Mouse (Mus musculus) liver, adult 2 months (tissue): ENCODE results near the gene Abca9. TPM values are rescaled to one million over a fixed set of nuclear protein-coding genes. Genes with fewer than 3 reads are reported as not detected.
A peak's percentile ranks its signal among the peaks of the same experiment; 100 is the strongest.

Experiments used
- DNase-seq: peaks from one replicate; pipeline ENCODE4 v3.0.0-alpha.2; 2011; ENCODE audit warnings: low read depth, low spot score; ENCODE audit errors: extremely low read depth
- H3K27ac ChIP-seq: fragments of 200-500 bp; replicated peaks from 2 replicates; pipeline ENCODE4 v1.5.1; 2012; ENCODE audit warnings: low read depth, mild to moderate bottlenecking, control low read depth, inconsistent platforms, low read length; ENCODE audit not compliant: insufficient read depth
- H3K27me3 ChIP-seq: fragments of 200-500 bp; 2 replicates; pipeline ENCODE4 v1.6.1; 2012; ENCODE audit warnings: mild to moderate bottlenecking, moderate library complexity, low read length, inconsistent platforms; ENCODE audit not compliant: control insufficient read depth, insufficient read depth
- H3K36me3 ChIP-seq: fragments of 200-500 bp; 2 replicates; pipeline ENCODE4 v1.6.1; 2012; ENCODE audit warnings: low read length, inconsistent platforms; ENCODE audit not compliant: control insufficient read depth, insufficient read depth
- H3K4me1 ChIP-seq: fragments of 200-500 bp; 2 replicates; pipeline ENCODE4 v1.6.1; 2011; ENCODE audit warnings: low read length; ENCODE audit not compliant: control insufficient read depth, insufficient read depth
- H3K4me3 ChIP-seq: fragments of 200-500 bp; 2 replicates; pipeline ENCODE4 v1.5.1; 2011; ENCODE audit warnings: low read depth, mild to moderate bottlenecking, control low read depth, low read length, moderate library complexity; ENCODE audit not compliant: insufficient read depth
- H3K79me2 ChIP-seq: fragments of 200-500 bp; 2 replicates; pipeline ENCODE4 v1.6.1; 2012; ENCODE audit warnings: inconsistent platforms, mild to moderate bottlenecking, low read length, moderate library complexity; ENCODE audit not compliant: control insufficient read depth, insufficient read depth
- H3K9ac ChIP-seq: fragments of 200-500 bp; 2 replicates; pipeline ENCODE4 v1.6.1; 2012; ENCODE audit warnings: low read depth, mild to moderate bottlenecking, control low read depth, inconsistent platforms, low read length
- CTCF ChIP-seq: fragments of 200-500 bp; IDR thresholded peaks from 2 replicates; pipeline ENCODE4 v1.5.1; 2011; ENCODE audit warnings: low read depth, low read length, control low read depth
- POLR2A ChIP-seq: fragments of 200-500 bp; IDR thresholded peaks from 2 replicates; pipeline ENCODE4 v1.6.1; 2011; ENCODE audit warnings: low read length, control low read depth; ENCODE audit not compliant: insufficient read depth; ENCODE audit errors: extremely low read depth
- WGBS: fragments of 180-500 bp; shearing (Covaris S2); methylation state at CpG from one replicate; pipeline ENCODE4 v1.1.7; 2018; 5-methylcytosine and 5-hydroxymethylcytosine counted together
- polyA plus RNA-seq: library from polyadenylated mRNA; depleted of rRNA; stranded (reverse); fragments of >200 nt; gene quantifications from 2 replicates; pipeline ENCODE4 v1.2.3, GENCODE M21; 2012; rRNA removed
- total RNA-seq: library from RNA; depleted of rRNA; stranded (reverse); fragments of >200 nt; gene quantifications from 2 replicates; pipeline ENCODE4 v1.2.3, GENCODE M21; 2014; rRNA removed

The Abca9 gene
- total RNA-seq = 3.6 and 4.1 TPM in 2 replicates
- polyA plus RNA-seq = 0.34 and 0.43 TPM in 2 replicates

DNA sequence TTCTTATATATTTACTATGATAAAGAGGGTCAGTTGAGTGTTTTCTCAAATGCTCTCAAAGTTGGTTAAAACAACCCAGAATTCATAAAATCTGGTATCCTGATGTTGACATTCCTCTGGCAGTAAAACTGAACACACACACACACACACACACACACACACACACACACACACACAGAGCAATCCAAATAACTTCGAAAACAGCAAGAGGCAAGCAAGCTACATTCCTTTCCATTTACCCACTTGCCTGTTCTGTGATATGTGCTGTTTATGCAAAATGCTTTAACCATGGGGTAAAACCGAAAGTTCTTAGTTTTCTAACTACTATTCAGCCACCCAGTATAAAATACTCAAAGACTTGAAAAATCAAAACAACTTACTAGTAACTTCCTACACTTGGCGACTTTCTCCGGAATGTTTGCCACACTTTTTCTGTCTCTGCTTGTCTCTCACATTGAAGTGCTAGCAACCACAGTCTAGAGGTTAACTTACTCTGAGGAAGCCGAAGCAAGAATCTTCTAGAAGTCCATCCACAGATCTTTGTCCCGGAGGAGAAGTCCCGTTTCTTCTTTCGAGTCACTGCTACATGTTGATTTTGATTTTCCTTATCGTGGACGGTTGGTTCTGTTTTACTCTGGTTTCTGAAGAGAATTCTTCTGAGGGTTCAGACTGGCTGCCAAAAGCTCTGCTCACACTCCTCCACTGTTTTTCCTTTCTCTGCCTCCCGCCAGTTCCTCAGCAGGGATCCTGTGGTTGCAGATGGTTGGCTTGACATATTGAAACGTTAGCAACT is at the start of gene Abca9:
Gene Abca9 (minus strand): TSS at position 738 of the 793 bp plus-strand sequence.
- DNase-seq = peak; percentile 30
- H3K9ac ChIP-seq = peak within 1 kb of the TSS; percentile 43; the same call in 1 of the 2 replicates
- H3K27ac ChIP-seq = peak within 1 kb of the TSS; percentile 5; the same call in 1 of the 2 replicates
- no peaks in the 10 kb centered on the region for H3K27me3 ChIP-seq
- H3K4me1 ChIP-seq = no peaks in the 10 kb centered on the region
- H3K36me3 ChIP-seq = no peaks in the 10 kb centered on the region
- 47% methylated on average over 12 of the region's 12 CpGs for WGBS
- no peaks in the 10 kb centered on the region for H3K79me2 ChIP-seq
- peak within 1 kb of the TSS; percentile 49; the same call in 1 of the 2 replicates for H3K4me3 ChIP-seq
- TF ChIP-seq CTCF (no peak), POLR2A (no peak)

DNA sequence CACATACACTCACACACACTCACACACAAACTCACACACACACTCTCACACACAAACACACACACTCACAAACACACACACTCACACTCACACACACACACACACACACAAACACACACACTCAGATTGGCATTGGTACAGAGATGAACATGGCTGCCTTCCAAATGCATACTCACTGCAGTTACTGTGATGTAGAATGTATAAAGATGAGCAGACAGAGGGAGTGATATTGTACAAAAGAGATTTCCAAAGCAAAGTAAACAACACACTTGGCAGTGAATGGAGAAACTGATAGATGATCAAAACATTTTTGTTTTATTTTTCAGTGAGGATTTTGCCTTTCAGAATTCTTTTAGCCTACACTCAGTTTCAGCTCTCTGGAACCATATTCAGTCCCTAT is 49.1 kb upstream of the Abca9 start:
- Histone ChIP-seq H3K9ac (no peak overlapping the region), H3K36me3 (peaks cover 61% of the 10 kb centered on the region), H3K4me3 (no peak overlapping the region), H3K4me1 (no peaks in the 10 kb centered on the region), H3K27me3 (no peaks in the 10 kb centered on the region), H3K27ac (no peak overlapping the region), H3K79me2 (no peaks in the 10 kb centered on the region)
- DNase-seq = peak; percentile 25
- no peak for TF ChIP-seq CTCF
- TF ChIP-seq POLR2A = no peak

DNA sequence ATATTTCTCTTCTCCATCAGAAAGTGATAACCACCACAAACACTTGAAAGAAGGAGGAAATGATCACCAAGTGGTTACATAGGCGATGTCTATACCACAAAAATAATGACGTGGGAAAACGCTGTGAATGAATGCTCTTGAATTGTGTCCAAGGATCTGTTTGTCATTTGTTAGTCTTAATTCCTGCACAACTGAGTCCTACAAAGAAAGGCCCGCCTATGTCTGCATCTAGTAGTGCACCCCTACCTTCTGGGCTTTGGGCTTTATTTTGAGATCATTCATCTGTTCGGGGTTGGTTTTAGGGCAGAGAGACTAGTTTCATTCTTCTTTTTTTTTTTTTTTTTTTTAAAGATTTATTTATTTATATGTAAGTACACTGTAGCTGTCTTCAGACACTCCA is 35.9 kb upstream of the Abca9 start:
- peaks cover 7% of the 10 kb centered on the region; the same call in 1 of the 2 replicates for H3K4me1 ChIP-seq
- TF ChIP-seq CTCF (no peak), POLR2A (no peak)
- no peaks in the 10 kb centered on the region for H3K79me2 ChIP-seq
- H3K27ac ChIP-seq = no peak overlapping the region
- 85% methylated on average over 5 of the region's 5 CpGs for WGBS
- H3K27me3 ChIP-seq = no peaks in the 10 kb centered on the region
- H3K9ac ChIP-seq = no peak overlapping the region
- DNase-seq = no peak
- peaks cover 53% of the 10 kb centered on the region for H3K36me3 ChIP-seq
- no peak overlapping the region for H3K4me3 ChIP-seq

DNA sequence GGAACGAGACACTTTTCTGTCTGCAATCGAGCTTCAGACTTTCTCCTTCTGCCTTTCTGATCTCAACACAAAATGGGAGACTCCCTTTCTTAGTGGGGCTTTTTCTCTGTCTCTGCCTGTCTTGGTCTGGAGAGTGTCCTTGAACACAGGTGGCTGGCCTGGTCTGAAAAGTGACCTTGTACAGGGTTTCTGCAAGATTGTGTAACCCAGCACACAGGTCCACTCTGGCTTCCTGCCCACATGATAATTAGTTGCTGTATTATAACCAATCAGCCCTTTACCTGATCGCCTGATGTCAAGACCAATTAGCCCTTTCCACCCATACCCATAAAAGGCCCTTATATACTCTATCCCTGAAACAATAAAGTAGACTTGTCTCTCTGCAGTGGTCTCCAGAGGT is 30.9 kb upstream of the Abca9 start:
- Histone ChIP-seq H3K36me3 (peaks cover 63% of the 10 kb centered on the region), H3K27me3 (no peaks in the 10 kb centered on the region), H3K27ac (peak overlapping the region; percentile 41), H3K9ac (no peak overlapping the region), H3K4me1 (peaks cover 10% of the 10 kb centered on the region), H3K4me3 (no peak overlapping the region), H3K79me2 (no peaks in the 10 kb centered on the region)
- TF ChIP-seq CTCF = no peak
- no peak for TF ChIP-seq POLR2A
- peak; percentile 91 for DNase-seq
- WGBS = 41% methylated on average over 3 of the region's 3 CpGs

DNA sequence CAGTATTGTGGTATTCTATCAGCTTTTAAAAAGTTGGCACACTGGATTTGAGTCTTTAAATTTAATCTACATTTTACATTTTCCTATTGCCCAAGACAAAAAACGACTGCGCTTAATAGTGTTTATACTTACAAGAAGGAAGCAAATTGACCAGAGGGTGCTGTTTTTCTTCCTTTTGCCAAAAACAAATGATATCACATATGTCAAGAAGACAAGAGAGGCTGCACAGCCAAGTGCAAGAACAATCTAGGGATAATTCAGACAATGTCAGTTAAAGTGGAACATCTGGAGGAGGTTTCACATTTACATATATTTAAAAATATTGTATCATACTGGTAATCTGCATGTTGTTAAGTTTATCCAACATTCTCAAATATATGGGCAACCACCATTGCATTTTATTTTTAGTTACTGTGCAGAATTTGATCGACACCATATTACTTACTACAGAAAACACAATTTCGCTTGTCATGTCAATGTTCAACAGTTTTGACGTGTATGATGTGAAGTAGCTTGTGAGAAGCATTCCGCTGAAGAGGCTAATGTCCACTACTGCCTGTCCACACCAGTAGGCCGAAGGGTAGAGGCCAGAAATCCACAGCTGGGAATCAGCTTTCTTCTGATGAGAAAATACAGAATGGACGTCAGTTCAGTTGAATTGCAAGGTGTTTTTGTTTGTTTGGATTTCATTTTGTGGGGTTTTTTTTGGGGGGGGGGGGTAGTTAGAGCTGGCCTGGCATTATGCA is 28.7 kb upstream of the Abca9 start:
- Histone ChIP-seq H3K4me3 (no peak overlapping the region), H3K9ac (no peak overlapping the region), H3K4me1 (peaks cover 10% of the 10 kb centered on the region), H3K27me3 (no peaks in the 10 kb centered on the region), H3K36me3 (peaks cover 59% of the 10 kb centered on the region), H3K27ac (no peak overlapping the region), H3K79me2 (no peaks in the 10 kb centered on the region)
- DNase-seq = no peak
- 88% methylated on average over 8 of the region's 8 CpGs for WGBS
- TF ChIP-seq CTCF (no peak), POLR2A (no peak)

DNA sequence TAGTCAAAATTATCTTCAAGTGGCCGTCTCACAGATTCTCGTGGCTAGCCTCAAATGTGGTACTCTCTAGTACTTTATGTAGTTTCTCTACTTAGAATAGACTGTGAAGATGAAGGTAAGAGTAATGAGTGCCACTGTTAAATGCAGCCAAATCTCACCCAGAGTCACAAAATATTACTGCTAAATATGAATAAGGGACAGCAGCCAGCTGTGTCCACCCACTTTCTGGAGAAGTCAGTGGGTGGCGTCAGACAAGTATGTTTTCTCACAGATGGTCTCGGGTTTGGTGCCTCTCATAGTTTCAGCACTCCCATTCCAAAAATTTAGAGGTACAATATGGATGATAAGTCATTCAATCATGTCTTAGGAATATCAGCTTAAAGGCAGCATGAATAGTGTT is 27.3 kb upstream of the Abca9 start:
- Histone ChIP-seq H3K79me2 (no peaks in the 10 kb centered on the region), H3K27ac (no peak overlapping the region), H3K36me3 (peaks cover 66% of the 10 kb centered on the region), H3K9ac (no peak overlapping the region), H3K4me3 (no peak overlapping the region), H3K4me1 (peaks cover 10% of the 10 kb centered on the region), H3K27me3 (no peaks in the 10 kb centered on the region)
- DNase-seq = no peak
- 90% methylated on average over 4 of the region's 4 CpGs for WGBS
- TF ChIP-seq POLR2A (no peak), CTCF (no peak)
